Mouse (Mus musculus): ENCODE results near the gene Fyb2.
"Not testable (repeated sequence)": the region's sequence is repeated elsewhere in the genome, so short reads cannot be mapped to it uniquely, and the experiment has no call there.

Fyb2 gene

GRCm38 (mm10) chr4:104941895-104942294, 28.6 kb downstream of the Fyb2 start:
- DNase-seq: no peak

GRCm38 (mm10) chr4:104944482-104944881, 31.2 kb downstream of the Fyb2 start:
- DNase-seq: no peak

- DNase-seq: no peak
Measured at GRCm38 (mm10) chr4:104948886-104949285, 35.6 kb downstream of the Fyb2 start.

- no peak for DNase-seq
Measured at GRCm38 (mm10) chr4:104949304-104949703, 36.0 kb downstream of the Fyb2 start.

GRCm38 (mm10) chr4:104951280-104951878, 38.1 kb downstream of the Fyb2 start:
- no peak for DNase-seq

GRCm38 (mm10) chr4:104956691-104957090, 43.4 kb downstream of the Fyb2 start:
- DNase-seq: no peak

GRCm38 (mm10) chr4:104961431-104961830, 48.2 kb downstream of the Fyb2 start:
- no peak for DNase-seq

GRCm38 (mm10) chr4:104972606-104973005, 59.4 kb downstream of the Fyb2 start:
- DNase-seq: no peak

GRCm38 (mm10) chr4:104975162-104975830, 62.0 kb downstream of the Fyb2 start:
- DNase-seq: no peak

GRCm38 (mm10) chr4:104985960-104986632, 72.8 kb downstream of the Fyb2 start:
- no peak for DNase-seq

- no peak for DNase-seq
Measured at GRCm38 (mm10) chr4:104987631-104988030, 74.4 kb downstream of the Fyb2 start.

GRCm38 (mm10) chr4:104988102-104988501, 74.8 kb downstream of the Fyb2 start:
- no peak for DNase-seq

- DNase-seq: no peak
Measured at GRCm38 (mm10) chr4:104988709-104989108, 75.5 kb downstream of the Fyb2 start.

- no peak for DNase-seq
Measured at GRCm38 (mm10) chr4:104990016-104990415, 76.8 kb downstream of the Fyb2 start.

- DNase-seq: no peak
Measured at GRCm38 (mm10) chr4:104990686-104991085, 77.4 kb downstream of the Fyb2 start.

- DNase-seq: no peak
Measured at GRCm38 (mm10) chr4:104992271-104992670, 79.0 kb downstream of the Fyb2 start.

- DNase-seq: no peak
Measured at GRCm38 (mm10) chr4:104993140-104993874, 80.1 kb downstream of the Fyb2 start.

- no peak for DNase-seq
Measured at GRCm38 (mm10) chr4:104999702-105000101, 86.4 kb downstream of the Fyb2 start.

- DNase-seq: no peak
Measured at GRCm38 (mm10) chr4:105001736-105002135, 88.5 kb downstream of the Fyb2 start.

GRCm38 (mm10) chr4:105004135-105004534, 90.9 kb downstream of the Fyb2 start:
- no peak for DNase-seq

- not testable (repeated sequence) for DNase-seq
Measured at GRCm38 (mm10) chr4:105004649-105005048, 91.4 kb downstream of the Fyb2 start.

GRCm38 (mm10) chr4:105007360-105008018, 94.2 kb downstream of the Fyb2 start:
- DNase-seq: no peak

- DNase-seq: no peak
Measured at GRCm38 (mm10) chr4:105013718-105014117, 100.5 kb downstream of the Fyb2 start.
